Mouse (Mus musculus) adrenal gland, postnatal 10 days (tissue): ENCODE measurements around the gene Gm20521. TPM values are rescaled to one million over a fixed set of nuclear protein-coding genes. Genes with fewer than 3 reads are reported as not detected.
"Not testable (repeated sequence)": the region's sequence is repeated elsewhere in the genome, so short reads cannot be mapped to it uniquely, and the experiment has no call there.

Experiments
- DNase-seq: peaks from one replicate; pipeline ENCODE4 v3.0.0; 2021; ENCODE audit warnings: mixed read lengths
- total RNA-seq, 2 experiments: library from RNA; stranded (reverse); gene quantifications; 2 replicates each; pipeline ENCODE4 v1.2.3; 2021

Gm20521 gene
- total RNA-seq, 2 experiments from 2014 or later, result 1.2 to 7.1 TPM

DNA sequence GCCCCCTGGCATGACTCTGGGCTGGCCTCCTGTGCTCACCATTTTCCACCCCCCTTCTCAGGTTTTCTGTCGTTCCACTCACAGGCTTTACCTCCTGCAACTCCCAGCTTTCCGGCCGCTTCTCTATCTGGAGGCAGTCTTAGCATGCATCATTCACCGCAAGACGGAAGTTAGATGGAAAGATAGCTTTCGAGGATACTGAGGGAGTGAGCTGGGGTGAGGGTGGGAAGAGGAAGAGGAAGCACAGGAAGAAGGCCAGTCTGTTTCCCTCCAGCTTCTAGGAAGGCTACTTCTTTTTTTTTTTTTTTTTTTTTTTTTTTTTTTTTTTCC is 53.6 kb downstream of the Gm20521 start:
- no peak for DNase-seq

DNA sequence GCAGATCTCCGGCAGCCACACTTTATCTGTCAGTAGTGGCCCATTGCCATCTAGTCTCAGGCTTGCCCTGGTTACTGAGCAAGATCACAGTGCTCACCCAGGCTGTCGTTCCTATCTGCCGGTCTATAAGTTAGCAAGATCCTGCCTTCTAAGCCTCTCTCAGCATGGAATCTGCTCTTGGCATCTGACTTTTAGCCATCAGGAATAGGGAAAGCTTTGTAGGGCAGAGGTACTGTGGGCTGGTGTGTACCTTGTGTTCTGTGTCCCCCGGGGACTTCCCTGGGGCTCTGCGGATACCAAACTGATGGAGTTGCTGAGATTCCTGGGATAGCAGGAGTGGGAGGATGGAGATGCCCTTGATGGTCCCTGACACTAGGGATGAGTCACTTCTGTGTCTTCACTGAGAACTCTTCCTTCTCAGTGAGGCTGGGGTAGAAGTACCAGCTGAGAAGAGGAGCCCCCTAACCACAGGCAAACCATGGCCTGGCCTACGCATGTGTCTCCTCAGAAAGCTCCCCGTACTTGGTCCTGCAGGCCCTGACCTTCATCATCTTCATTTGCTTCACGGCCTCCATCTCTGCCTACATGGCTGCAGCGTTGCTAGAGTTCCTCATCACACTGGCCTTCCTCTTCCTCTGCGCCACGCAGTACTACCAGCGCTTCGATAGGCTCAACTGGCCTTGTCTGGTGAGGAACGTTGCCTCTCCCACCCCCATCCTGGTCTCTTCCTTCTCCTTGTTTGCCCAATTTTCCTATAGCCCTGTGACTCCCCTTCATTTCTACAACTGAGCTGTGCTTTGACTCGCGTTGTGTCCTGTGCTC is 54.3 kb downstream of the Gm20521 start:
- no peak for DNase-seq

- no peak for DNase-seq
These were observed 55.4 kb downstream of the Gm20521 start for GRCm38 (mm10) chr14:54938431-54939219.

- DNase-seq, result peak; percentile 83
These were observed 56.4 kb downstream of the Gm20521 start for GRCm38 (mm10) chr14:54939434-54940175.

DNA sequence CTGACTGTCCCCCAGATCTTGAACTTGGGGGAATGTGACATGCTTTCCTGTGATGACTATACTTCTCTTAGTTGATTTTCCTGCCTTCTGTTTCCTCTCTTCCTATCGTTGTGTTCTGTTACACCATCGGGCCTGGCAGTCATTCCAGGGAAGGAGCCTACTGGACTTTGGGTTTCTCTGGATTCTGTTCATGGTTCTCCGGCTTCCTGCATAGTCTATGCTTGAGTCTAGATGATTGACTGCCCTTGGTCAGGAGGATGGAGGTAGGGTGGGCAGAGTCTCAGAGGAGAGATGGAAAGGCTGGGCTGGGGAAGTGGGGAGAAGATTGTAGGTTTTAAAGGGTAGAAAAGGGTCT is 56.9 kb downstream of the Gm20521 start:
- DNase-seq, result no peak

- DNase-seq, result no peak
These were observed 58.1 kb downstream of the Gm20521 start for GRCm38 (mm10) chr14:54941024-54941978.

DNA sequence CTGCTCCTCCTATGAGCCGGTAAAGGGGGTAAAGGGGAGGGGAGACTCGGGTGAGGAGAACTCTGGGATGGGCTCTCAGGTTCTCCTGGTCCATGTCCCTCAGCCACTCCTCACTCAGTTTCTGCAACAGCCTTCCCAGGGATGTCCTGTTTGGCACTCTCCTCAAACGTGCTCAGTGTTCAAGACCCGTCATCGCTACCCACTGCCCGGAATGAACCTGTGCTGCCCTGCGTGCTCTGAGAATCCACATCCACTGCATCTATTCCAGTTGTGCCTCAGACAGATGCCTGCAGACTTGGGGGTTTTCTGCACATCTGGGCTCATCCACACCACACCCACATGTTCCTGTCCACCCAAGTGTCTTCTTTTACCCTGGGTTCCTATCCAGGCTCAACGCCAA is 59.2 kb downstream of the Gm20521 start:
- no peak for DNase-seq

GRCm38 (mm10) chr14:54943971-54944370 is 60.7 kb downstream of the Gm20521 start:
- no peak for DNase-seq

GRCm38 (mm10) chr14:54944939-54945338 is 61.7 kb downstream of the Gm20521 start:
- no peak for DNase-seq

- DNase-seq, result no peak
These were observed 62.9 kb downstream of the Gm20521 start for GRCm38 (mm10) chr14:54945975-54946704.

GRCm38 (mm10) chr14:54947008-54947407 is 63.8 kb downstream of the Gm20521 start:
- not testable (repeated sequence) for DNase-seq

Other genes starting within 250 kb of the Gm20521 start
- not detected for gene Gm17606, start 242.5 kb upstream of the Gm20521 start, total RNA-seq
- gene Cdh24, start 242.1 kb upstream of the Gm20521 start, total RNA-seq, result 1 to 10 TPM; 1.7 to 2.5 TPM
- 10 to 100 TPM; 35.5 to 36.6 TPM for gene 1700123O20Rik, start 197.2 kb upstream of the Gm20521 start, total RNA-seq
- 100 to 1,000 TPM; 132 to 167 TPM for gene Acin1, start 196.5 kb upstream of the Gm20521 start, total RNA-seq
- gene Gm29776, start 184.6 kb upstream of the Gm20521 start, total RNA-seq, result not detected
- gene Cebpe, start 171.3 kb upstream of the Gm20521 start, total RNA-seq, result under 1 TPM; 0.57 to 0.70 TPM
- 10 to 100 TPM; 29.4 to 30.6 TPM for gene Slc7a8, start 101.5 kb upstream of the Gm20521 start, total RNA-seq
- gene Rnf212b, start 69.3 kb upstream of the Gm20521 start, total RNA-seq, result under 1 TPM in 1 of 2 experiments, not detected in 1; 0.87 TPM
- gene Homez, start 12.5 kb upstream of the Gm20521 start, total RNA-seq, result 10 to 100 TPM; 12.2 to 18.1 TPM
- gene Ppp1r3e, start 5.9 kb upstream of the Gm20521 start, total RNA-seq, result 10 to 100 TPM; 11.2 to 16.6 TPM
- gene Bcl2l2, start 64 bp upstream of the Gm20521 start, total RNA-seq, result 10 to 100 TPM; 39.3 to 44.2 TPM
- gene Pabpn1, start 9.1 kb downstream of the Gm20521 start, total RNA-seq, result 100 to 1,000 TPM; 159 to 198 TPM
- 10 to 100 TPM; 29.8 to 37.2 TPM for gene Slc22a17, start 29.7 kb downstream of the Gm20521 start, total RNA-seq
- 1 to 10 TPM; 7.4 to 9.9 TPM for gene Efs, start 42.7 kb downstream of the Gm20521 start, total RNA-seq
- not detected for gene Il25, start 49.3 kb downstream of the Gm20521 start, total RNA-seq
- gene Cmtm5, start 52.8 kb downstream of the Gm20521 start, total RNA-seq, result 1 to 10 TPM; 1.3 to 2.6 TPM
- 10 to 100 TPM in 1 of 2 experiments, 1 to 10 TPM in 1; 5.1 to 22.1 TPM for gene Myh6, start 83.5 kb downstream of the Gm20521 start, total RNA-seq
- gene Gm17428, start 93.5 kb downstream of the Gm20521 start, total RNA-seq, result not detected
- 100 to 1,000 TPM in 1 of 2 experiments, 10 to 100 TPM in 1; 24.9 to 114 TPM for gene Myh7, start 111.2 kb downstream of the Gm20521 start, total RNA-seq
- gene Ngdn, start 132.0 kb downstream of the Gm20521 start, total RNA-seq, result 10 to 100 TPM; 32.9 to 38.1 TPM
- 1 to 10 TPM; 5.2 to 9.9 TPM for gene Zfhx2, start 208.9 kb downstream of the Gm20521 start, total RNA-seq
- 10 to 100 TPM; 13.2 to 17.5 TPM for gene Thtpa, start 211.3 kb downstream of the Gm20521 start, total RNA-seq
- 10 to 100 TPM; 20.0 to 31.3 TPM for gene Ap1g2, start 223.2 kb downstream of the Gm20521 start, total RNA-seq
- gene Jph4, start 233.5 kb downstream of the Gm20521 start, total RNA-seq, result 1 to 10 TPM; 4.3 to 7.5 TPM